Mouse (Mus musculus): Measurements from ENCODE around the gene Alkbh6. TPM values are rescaled to one million over a fixed set of nuclear protein-coding genes. Genes with fewer than 3 reads are reported as not detected.

The Alkbh6 gene
- polyA plus RNA-seq, 2 experiments: 79.7 to 124 TPM

GRCm38 (mm10) chr7:30360028-30360427 is 51.5 kb downstream of the Alkbh6 start:
- Histone ChIP-seq H3K4me2 (replicated peaks; ENCODE audit: low read depth, low read length, severe bottlenecking) (no peak overlapping the region), H3K27me3 (ENCODE audit: control insufficient read depth, insufficient read depth, low read length) (no peaks in the 10 kb centered on the region), H3K9ac (ENCODE audit: low read depth, low read length, severe bottlenecking) (no peak overlapping the region), H3K36me3 (ENCODE audit: control insufficient read depth, insufficient read depth, low read length) (peaks cover 21% of the 10 kb centered on the region), H3K4me1 (ENCODE audit: control insufficient read depth, insufficient read depth, low read length) (peaks cover 16% of the 10 kb centered on the region), H3K4me3 (replicated peaks; ENCODE audit: low read length) (no peak overlapping the region), H3K27ac (replicated peaks; ENCODE audit: low read depth, low read length) (no peak overlapping the region), H3K9me3 (ENCODE audit: control insufficient read depth, low read length) (no peaks in the 10 kb centered on the region)
- DNase-seq (ENCODE audit: low spot score): no peak
- no peak for TF ChIP-seq POLR2A (IDR thresholded peaks at IDR 0.05; ENCODE audit: borderline replicate concordance, extremely low read depth, insufficient read depth, insufficient read length)
- 95% methylated on average over 17 of the region's 17 CpGs for WGBS
- no peak for ATAC-seq (ENCODE audit: low FRiP score, low read depth)

- Histone ChIP-seq H3K36me3 (ENCODE audit: control insufficient read depth, insufficient read depth, low read length) (peaks cover 9% of the 10 kb centered on the region), H3K4me1 (ENCODE audit: control insufficient read depth, insufficient read depth, low read length) (peaks cover 16% of the 10 kb centered on the region), H3K9me3 (ENCODE audit: control insufficient read depth, low read length) (no peaks in the 10 kb centered on the region), H3K27me3 (ENCODE audit: control insufficient read depth, insufficient read depth, low read length) (no peaks in the 10 kb centered on the region), H3K4me2 (replicated peaks; ENCODE audit: low read depth, low read length, severe bottlenecking) (peak within 1 kb of the TSS; percentile 77), H3K9ac (ENCODE audit: low read depth, low read length, severe bottlenecking) (peak within 1 kb of the TSS; percentile 80), H3K27ac (replicated peaks; ENCODE audit: low read depth, low read length) (peak within 1 kb of the TSS; percentile 50; the same call in 1 of the 2 replicates), H3K4me3 (replicated peaks; ENCODE audit: low read length) (peak within 1 kb of the TSS; percentile 55)
- ATAC-seq (ENCODE audit: low FRiP score, low read depth): peak; percentile 81
- DNase-seq (ENCODE audit: low spot score): peak; percentile 88
- WGBS: 1% methylated on average over 37 of the region's 55 CpGs
- no peak for TF ChIP-seq POLR2A (IDR thresholded peaks at IDR 0.05; ENCODE audit: borderline replicate concordance, extremely low read depth, insufficient read depth, insufficient read length)
Observed at GRCm38 (mm10) chr7:30362652-30363343, 54.3 kb downstream of the Alkbh6 start, which contains the start of gene Lrfn3. Gene Lrfn3 (minus strand): TSS chr7:30362772.

- 71% methylated on average over 6 of the region's 6 CpGs for WGBS
- TF ChIP-seq POLR2A (IDR thresholded peaks at IDR 0.05; ENCODE audit: borderline replicate concordance, extremely low read depth, insufficient read depth, insufficient read length): no peak
- Histone ChIP-seq H3K27me3 (ENCODE audit: control insufficient read depth, insufficient read depth, low read length) (no peaks in the 10 kb centered on the region), H3K36me3 (ENCODE audit: control insufficient read depth, insufficient read depth, low read length) (peaks cover 9% of the 10 kb centered on the region), H3K9ac (ENCODE audit: low read depth, low read length, severe bottlenecking) (peak overlapping the region; percentile 80), H3K9me3 (ENCODE audit: control insufficient read depth, low read length) (no peaks in the 10 kb centered on the region), H3K27ac (replicated peaks; ENCODE audit: low read depth, low read length) (no peak overlapping the region), H3K4me3 (replicated peaks; ENCODE audit: low read length) (peak overlapping the region; percentile 55), H3K4me1 (ENCODE audit: control insufficient read depth, insufficient read depth, low read length) (peaks cover 16% of the 10 kb centered on the region), H3K4me2 (replicated peaks; ENCODE audit: low read depth, low read length, severe bottlenecking) (peak overlapping the region; percentile 77)
- ATAC-seq (ENCODE audit: low FRiP score, low read depth): no peak
- no peak for DNase-seq (ENCODE audit: low spot score)
Observed at GRCm38 (mm10) chr7:30363344-30363738, 54.8 kb downstream of the Alkbh6 start.

Other genes with a start within 250 kb of the Alkbh6 start
- 3.3 and 3.7 TPM in 2 replicates for gene Zfp82, start 235.8 kb upstream of the Alkbh6 start, polyA plus RNA-seq (2012; rRNA removed)
- 6.8 and 7.7 TPM in 2 replicates for gene Zfp82, start 235.8 kb upstream of the Alkbh6 start, polyA plus RNA-seq (2014; fragmentation: Nextera tagmentation; extraction: Ambion mirVana)
- gene Gm26920, start 218.3 kb upstream of the Alkbh6 start, polyA plus RNA-seq (2012; rRNA removed): 1.1 and 1.2 TPM in 2 replicates
- 3.5 and 3.6 TPM in 2 replicates for gene Gm26920, start 218.3 kb upstream of the Alkbh6 start, polyA plus RNA-seq (2014; fragmentation: Nextera tagmentation; extraction: Ambion mirVana)
- 8.0 and 9.3 TPM in 2 replicates for gene Zfp566, start 218.2 kb upstream of the Alkbh6 start, polyA plus RNA-seq (2012; rRNA removed)
- gene Zfp566, start 218.2 kb upstream of the Alkbh6 start, polyA plus RNA-seq (2014; fragmentation: Nextera tagmentation; extraction: Ambion mirVana): 11.0 and 13.2 TPM in 2 replicates
- gene Zfp260, start 213.9 kb upstream of the Alkbh6 start, polyA plus RNA-seq (2012; rRNA removed): 53.3 and 63.7 TPM in 2 replicates
- gene Zfp260, start 213.9 kb upstream of the Alkbh6 start, polyA plus RNA-seq (2014; fragmentation: Nextera tagmentation; extraction: Ambion mirVana): 140 and 159 TPM in 2 replicates
- 5.8 TPM in 2 replicates for gene Zfp382, start 186.8 kb upstream of the Alkbh6 start, polyA plus RNA-seq (2012; rRNA removed)
- gene Zfp382, start 186.8 kb upstream of the Alkbh6 start, polyA plus RNA-seq (2014; fragmentation: Nextera tagmentation; extraction: Ambion mirVana): 5.0 and 5.9 TPM in 2 replicates
- 66.8 and 93.4 TPM in 2 replicates for gene Zfp146, start 139.0 kb upstream of the Alkbh6 start, polyA plus RNA-seq (2012; rRNA removed)
- gene Zfp146, start 139.0 kb upstream of the Alkbh6 start, polyA plus RNA-seq (2014; fragmentation: Nextera tagmentation; extraction: Ambion mirVana): 19.9 and 20.3 TPM in 2 replicates
- 1.5 and 2.7 TPM in 2 replicates for gene Cox7a1, start 124.6 kb upstream of the Alkbh6 start, polyA plus RNA-seq (2012; rRNA removed)
- gene Cox7a1, start 124.6 kb upstream of the Alkbh6 start, polyA plus RNA-seq (2014; fragmentation: Nextera tagmentation; extraction: Ambion mirVana): 3.3 and 4.5 TPM in 2 replicates
- 392 and 597 TPM in 2 replicates for gene Capns1, start 109.9 kb upstream of the Alkbh6 start, polyA plus RNA-seq (2012; rRNA removed)
- gene Capns1, start 109.9 kb upstream of the Alkbh6 start, polyA plus RNA-seq (2014; fragmentation: Nextera tagmentation; extraction: Ambion mirVana): 116 and 117 TPM in 2 replicates
- 227 and 250 TPM in 2 replicates for gene Polr2i, start 76.8 kb upstream of the Alkbh6 start, polyA plus RNA-seq (2012; rRNA removed)
- 180 and 186 TPM in 2 replicates for gene Polr2i, start 76.8 kb upstream of the Alkbh6 start, polyA plus RNA-seq (2014; fragmentation: Nextera tagmentation; extraction: Ambion mirVana)
- gene Tbcb, start 76.4 kb upstream of the Alkbh6 start, polyA plus RNA-seq (2012; rRNA removed): 78.9 and 90.3 TPM in 2 replicates
- gene Tbcb, start 76.4 kb upstream of the Alkbh6 start, polyA plus RNA-seq (2014; fragmentation: Nextera tagmentation; extraction: Ambion mirVana): 168 and 185 TPM in 2 replicates
- gene Ovol3, start 73.0 kb upstream of the Alkbh6 start, polyA plus RNA-seq (2012; rRNA removed): 0.24 and 0.42 TPM in 2 replicates
- gene Ovol3, start 73.0 kb upstream of the Alkbh6 start, polyA plus RNA-seq (2014; fragmentation: Nextera tagmentation; extraction: Ambion mirVana): 0.29 and 0.72 TPM in 2 replicates
- 0.10 and 0.23 TPM in 2 replicates for gene Thap8, start 28.6 kb upstream of the Alkbh6 start, polyA plus RNA-seq (2012; rRNA removed)
- gene Thap8, start 28.6 kb upstream of the Alkbh6 start, polyA plus RNA-seq (2014; fragmentation: Nextera tagmentation; extraction: Ambion mirVana): 0.15 TPM in 1 of 2 replicates, not detected in the other
- gene Wdr62, start 28.3 kb upstream of the Alkbh6 start, polyA plus RNA-seq (2012; rRNA removed): 22.9 and 26.4 TPM in 2 replicates
- 7.8 and 8.8 TPM in 2 replicates for gene Wdr62, start 28.3 kb upstream of the Alkbh6 start, polyA plus RNA-seq (2014; fragmentation: Nextera tagmentation; extraction: Ambion mirVana)
- gene Clip3, start 17.0 kb upstream of the Alkbh6 start, polyA plus RNA-seq (2012; rRNA removed): 106 and 122 TPM in 2 replicates
- gene Clip3, start 17.0 kb upstream of the Alkbh6 start, polyA plus RNA-seq (2014; fragmentation: Nextera tagmentation; extraction: Ambion mirVana): 55.1 and 56.7 TPM in 2 replicates
- 141 and 209 TPM in 2 replicates for gene Syne4, start 6.1 kb downstream of the Alkbh6 start, polyA plus RNA-seq (2012; rRNA removed)
- 40.3 and 56.2 TPM in 2 replicates for gene Syne4, start 6.1 kb downstream of the Alkbh6 start, polyA plus RNA-seq (2014; fragmentation: Nextera tagmentation; extraction: Ambion mirVana)
- 0.98 and 1.1 TPM in 2 replicates for gene E130208F15Rik, start 13.0 kb downstream of the Alkbh6 start, polyA plus RNA-seq (2012; rRNA removed)
- gene E130208F15Rik, start 13.0 kb downstream of the Alkbh6 start, polyA plus RNA-seq (2014; fragmentation: Nextera tagmentation; extraction: Ambion mirVana): not detected in 2 replicates
- gene Sdhaf1, start 15.2 kb downstream of the Alkbh6 start, polyA plus RNA-seq (2012; rRNA removed): 18.6 and 19.2 TPM in 2 replicates
- gene Sdhaf1, start 15.2 kb downstream of the Alkbh6 start, polyA plus RNA-seq (2014; fragmentation: Nextera tagmentation; extraction: Ambion mirVana): 19.7 and 20.7 TPM in 2 replicates
- 11.5 and 17.7 TPM in 2 replicates for gene Lrfn3, start 54.1 kb downstream of the Alkbh6 start, polyA plus RNA-seq (2012; rRNA removed)
- gene Lrfn3, start 54.1 kb downstream of the Alkbh6 start, polyA plus RNA-seq (2014; fragmentation: Nextera tagmentation; extraction: Ambion mirVana): 6.3 and 6.9 TPM in 2 replicates
- 54.2 and 79.2 TPM in 2 replicates for gene Tyrobp, start 105.0 kb downstream of the Alkbh6 start, polyA plus RNA-seq (2012; rRNA removed)
- 69.8 and 84.7 TPM in 2 replicates for gene Tyrobp, start 105.0 kb downstream of the Alkbh6 start, polyA plus RNA-seq (2014; fragmentation: Nextera tagmentation; extraction: Ambion mirVana)
- 1.9 and 2.2 TPM in 2 replicates for gene Hcst, start 111.1 kb downstream of the Alkbh6 start, polyA plus RNA-seq (2012; rRNA removed)
- gene Hcst, start 111.1 kb downstream of the Alkbh6 start, polyA plus RNA-seq (2014; fragmentation: Nextera tagmentation; extraction: Ambion mirVana): 0.70 and 3.0 TPM in 2 replicates
- 3.0 and 3.5 TPM in 2 replicates for gene Nfkbid, start 113.0 kb downstream of the Alkbh6 start, polyA plus RNA-seq (2012; rRNA removed)
- gene Nfkbid, start 113.0 kb downstream of the Alkbh6 start, polyA plus RNA-seq (2014; fragmentation: Nextera tagmentation; extraction: Ambion mirVana): 1.7 and 2.2 TPM in 2 replicates
- gene Aplp1, start 136.8 kb downstream of the Alkbh6 start, polyA plus RNA-seq (2012; rRNA removed): 41.9 and 55.5 TPM in 2 replicates
- gene Aplp1, start 136.8 kb downstream of the Alkbh6 start, polyA plus RNA-seq (2014; fragmentation: Nextera tagmentation; extraction: Ambion mirVana): 31.4 and 37.4 TPM in 2 replicates
- 0.06 and 0.13 TPM in 2 replicates for gene Kirrel2, start 149.0 kb downstream of the Alkbh6 start, polyA plus RNA-seq (2012; rRNA removed)
- gene Kirrel2, start 149.0 kb downstream of the Alkbh6 start, polyA plus RNA-seq (2014; fragmentation: Nextera tagmentation; extraction: Ambion mirVana): 0.07 TPM in 1 of 2 replicates, not detected in the other
- 0.03 and 0.06 TPM in 2 replicates for gene Nphs1, start 149.6 kb downstream of the Alkbh6 start, polyA plus RNA-seq (2012; rRNA removed)
- gene Nphs1, start 149.6 kb downstream of the Alkbh6 start, polyA plus RNA-seq (2014; fragmentation: Nextera tagmentation; extraction: Ambion mirVana): 0.14 and 0.23 TPM in 2 replicates
- gene Prodh2, start 184.9 kb downstream of the Alkbh6 start, polyA plus RNA-seq (2012; rRNA removed): 0.04 and 0.11 TPM in 2 replicates
- gene Prodh2, start 184.9 kb downstream of the Alkbh6 start, polyA plus RNA-seq (2014; fragmentation: Nextera tagmentation; extraction: Ambion mirVana): not detected in 2 replicates
- 66.1 and 91.7 TPM in 2 replicates for gene Arhgap33, start 226.3 kb downstream of the Alkbh6 start, polyA plus RNA-seq (2012; rRNA removed)
- 9.7 and 14.2 TPM in 2 replicates for gene Arhgap33, start 226.3 kb downstream of the Alkbh6 start, polyA plus RNA-seq (2014; fragmentation: Nextera tagmentation; extraction: Ambion mirVana)
- 15.4 and 18.6 TPM in 2 replicates for gene Hspb6, start 243.5 kb downstream of the Alkbh6 start, polyA plus RNA-seq (2012; rRNA removed)
- gene Hspb6, start 243.5 kb downstream of the Alkbh6 start, polyA plus RNA-seq (2014; fragmentation: Nextera tagmentation; extraction: Ambion mirVana): 15.7 and 16.8 TPM in 2 replicates
- 31.8 and 47.3 TPM in 2 replicates for gene Proser3, start 243.6 kb downstream of the Alkbh6 start, polyA plus RNA-seq (2012; rRNA removed)
- 9.4 and 10.8 TPM in 2 replicates for gene Proser3, start 243.6 kb downstream of the Alkbh6 start, polyA plus RNA-seq (2014; fragmentation: Nextera tagmentation; extraction: Ambion mirVana)